Mouse (Mus musculus): ENCODE data around the gene Pgm1. TPM values are rescaled to one million over a fixed set of nuclear protein-coding genes. Genes with fewer than 3 reads are reported as not detected.

The Pgm1 gene
- polyA plus RNA-seq, 1 experiment from 2014 or later, result 48.8 TPM

GRCm38 (mm10) chr4:99939711-99940505 lies 10.7 kb downstream of the Pgm1 start:
- Histone ChIP-seq H3K27me3 (no peaks in the 10 kb centered on the region), H3K9me3 (replicated peaks) (no peaks in the 10 kb centered on the region), H3K27ac (0 out of 2 replicates have a peak overlapping the region, but pooled peaks have one; percentile 4), H3K36me3 (no peaks in the 10 kb centered on the region), H3K4me1 (no peaks in the 10 kb centered on the region), H3K4me3 (no peak overlapping the region), H3K4me2 (replicated peaks) (no peak overlapping the region), H3K9ac (no peak overlapping the region)
- no peak for ATAC-seq (ENCODE audit: low FRiP score)
- WGBS, result 63% methylated on average over 16 of the region's 16 CpGs

- Histone ChIP-seq H3K9me3 (replicated peaks) (no peaks in the 10 kb centered on the region), H3K27ac (no peak overlapping the region), H3K27me3 (no peaks in the 10 kb centered on the region), H3K4me2 (replicated peaks) (no peak overlapping the region), H3K9ac (no peak overlapping the region), H3K36me3 (no peaks in the 10 kb centered on the region), H3K4me1 (no peaks in the 10 kb centered on the region), H3K4me3 (no peak overlapping the region)
- 83% methylated on average over 10 of the region's 10 CpGs for whole genome bisulfite sequencing
- no peak for ATAC-seq (ENCODE audit: low FRiP score)
Measured at GRCm38 (mm10) chr4:99941655-99942414, 12.6 kb downstream of the Pgm1 start.

- WGBS, result 75% methylated on average over 2 of the region's 2 CpGs
- Histone ChIP-seq H3K9ac (no peak overlapping the region), H3K27ac (no peak overlapping the region), H3K4me1 (no peaks in the 10 kb centered on the region), H3K27me3 (no peaks in the 10 kb centered on the region), H3K9me3 (replicated peaks) (no peaks in the 10 kb centered on the region), H3K4me2 (replicated peaks) (no peak overlapping the region), H3K36me3 (no peaks in the 10 kb centered on the region), H3K4me3 (no peak overlapping the region)
- no peak for ATAC-seq (ENCODE audit: low FRiP score)
Measured at GRCm38 (mm10) chr4:99944606-99945005, 15.4 kb downstream of the Pgm1 start.

GRCm38 (mm10) chr4:99945011-99945410 lies 15.8 kb downstream of the Pgm1 start:
- Histone ChIP-seq H3K27me3 (no peaks in the 10 kb centered on the region), H3K36me3 (no peaks in the 10 kb centered on the region), H3K9ac (no peak overlapping the region), H3K27ac (no peak overlapping the region), H3K9me3 (replicated peaks) (no peaks in the 10 kb centered on the region), H3K4me3 (no peak overlapping the region), H3K4me2 (replicated peaks) (no peak overlapping the region), H3K4me1 (no peaks in the 10 kb centered on the region)
- no peak for ATAC-seq (ENCODE audit: low FRiP score)
- WGBS, result 92% methylated on average over 7 of the region's 7 CpGs

DNA sequence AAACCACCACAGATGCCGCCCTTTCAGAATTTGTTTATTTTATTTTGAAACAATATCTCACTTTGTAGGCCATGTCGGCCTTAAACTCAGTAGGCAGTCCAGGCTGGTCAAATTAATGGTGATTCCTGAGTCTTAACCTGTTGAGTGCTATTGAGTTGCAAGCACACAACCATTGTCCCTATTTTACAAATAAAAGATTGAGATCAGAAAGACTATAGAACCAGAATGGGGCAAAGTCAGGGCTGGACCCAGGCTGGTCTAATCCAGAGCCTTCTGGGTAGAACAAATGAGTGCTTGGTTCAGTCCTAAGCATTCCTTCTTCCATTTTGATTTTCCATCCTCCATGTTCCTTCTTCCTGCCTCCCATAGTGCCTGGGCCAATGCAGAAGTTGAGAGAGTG lies 17.3 kb downstream of the Pgm1 start:
- Histone ChIP-seq H3K4me1 (no peaks in the 10 kb centered on the region), H3K27ac (no peak overlapping the region), H3K4me2 (replicated peaks) (no peak overlapping the region), H3K27me3 (no peaks in the 10 kb centered on the region), H3K4me3 (no peak overlapping the region), H3K9me3 (replicated peaks) (no peaks in the 10 kb centered on the region), H3K36me3 (no peaks in the 10 kb centered on the region), H3K9ac (no peak overlapping the region)
- ATAC-seq (ENCODE audit: low FRiP score), result no peak
- WGBS, result 88% methylated on average over 2 of the region's 2 CpGs

DNA sequence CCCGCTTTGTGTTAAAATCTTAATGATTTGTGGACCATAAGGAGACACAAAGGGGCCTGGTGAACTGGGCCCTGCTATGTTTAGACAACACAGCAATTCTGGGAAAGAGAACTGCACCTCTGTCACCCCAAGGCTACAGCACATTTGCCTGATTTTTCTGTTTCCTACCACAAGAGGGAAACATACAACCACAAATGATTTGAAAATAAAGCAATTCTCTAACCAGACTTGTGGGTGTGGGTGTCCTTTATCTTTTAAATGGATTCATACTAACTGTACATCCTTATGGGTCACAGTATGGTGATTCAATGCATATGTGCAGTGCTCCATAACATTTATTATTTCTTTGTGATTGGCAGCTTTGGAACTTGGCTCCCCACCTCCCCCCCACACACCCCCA lies 18.0 kb downstream of the Pgm1 start:
- Histone ChIP-seq H3K4me2 (replicated peaks) (no peak overlapping the region), H3K4me1 (no peaks in the 10 kb centered on the region), H3K4me3 (no peak overlapping the region), H3K9me3 (replicated peaks) (no peaks in the 10 kb centered on the region), H3K27ac (no peak overlapping the region), H3K36me3 (no peaks in the 10 kb centered on the region), H3K27me3 (no peaks in the 10 kb centered on the region), H3K9ac (no peak overlapping the region)
- ATAC-seq (ENCODE audit: low FRiP score), result no peak
- WGBS, result 83% methylated on average over 1 of the region's 1 CpGs

- Histone ChIP-seq H3K4me2 (replicated peaks) (no peak overlapping the region), H3K9ac (no peak overlapping the region), H3K27me3 (no peaks in the 10 kb centered on the region), H3K4me3 (no peak overlapping the region), H3K36me3 (no peaks in the 10 kb centered on the region), H3K4me1 (no peaks in the 10 kb centered on the region), H3K9me3 (replicated peaks) (no peaks in the 10 kb centered on the region), H3K27ac (no peak overlapping the region)
- ATAC-seq (ENCODE audit: low FRiP score), result no peak
- WGBS, result 100% methylated on average over 1 of the region's 1 CpGs
Measured at GRCm38 (mm10) chr4:99947896-99948295, 18.7 kb downstream of the Pgm1 start.

- H3K4me1 ChIP-seq, result no peaks in the 10 kb centered on the region
- H3K27me3 ChIP-seq, result no peaks in the 10 kb centered on the region
- H3K4me2 ChIP-seq (replicated peaks), result no peak overlapping the region
- H3K9me3 ChIP-seq (replicated peaks), result no peaks in the 10 kb centered on the region
- H3K27ac ChIP-seq, result no peak overlapping the region
- WGBS, result 93% methylated on average over 2 of the region's 2 CpGs
- no peaks in the 10 kb centered on the region for H3K36me3 ChIP-seq
- H3K9ac ChIP-seq, result no peak overlapping the region
- no peak overlapping the region for H3K4me3 ChIP-seq
- no peak for ATAC-seq (ENCODE audit: low FRiP score)
Measured at GRCm38 (mm10) chr4:99953904-99954303, 24.7 kb downstream of the Pgm1 start.

DNA sequence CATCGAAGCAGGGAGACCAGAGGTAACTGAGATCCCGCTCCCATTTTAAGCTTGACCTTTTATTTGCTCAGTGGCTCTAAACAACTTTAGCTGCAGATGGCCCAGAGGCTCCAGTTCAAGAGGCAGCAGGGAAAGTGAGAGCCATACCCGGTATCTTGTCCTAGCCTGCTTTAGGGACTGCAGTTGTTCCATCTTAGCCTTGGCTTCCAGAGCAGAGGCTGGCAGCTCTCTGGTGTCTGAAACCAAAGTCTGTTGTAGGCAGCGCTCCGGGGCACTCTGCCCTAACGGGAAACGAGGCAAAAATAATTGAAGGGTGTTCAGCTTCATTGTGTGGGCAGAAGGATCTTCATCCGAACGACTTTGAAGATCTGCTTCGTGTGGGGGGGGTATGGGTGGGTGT lies 26.2 kb downstream of the Pgm1 start:
- no peak overlapping the region for H3K4me2 ChIP-seq (replicated peaks)
- H3K9ac ChIP-seq, result no peak overlapping the region
- no peaks in the 10 kb centered on the region for H3K9me3 ChIP-seq (replicated peaks)
- H3K4me1 ChIP-seq, result no peaks in the 10 kb centered on the region
- H3K27ac ChIP-seq, result no peak overlapping the region
- WGBS, result 84% methylated on average over 10 of the region's 10 CpGs
- H3K4me3 ChIP-seq, result no peak overlapping the region
- no peak for ATAC-seq (ENCODE audit: low FRiP score)
- no peaks in the 10 kb centered on the region for H3K36me3 ChIP-seq
- H3K27me3 ChIP-seq, result no peaks in the 10 kb centered on the region

DNA sequence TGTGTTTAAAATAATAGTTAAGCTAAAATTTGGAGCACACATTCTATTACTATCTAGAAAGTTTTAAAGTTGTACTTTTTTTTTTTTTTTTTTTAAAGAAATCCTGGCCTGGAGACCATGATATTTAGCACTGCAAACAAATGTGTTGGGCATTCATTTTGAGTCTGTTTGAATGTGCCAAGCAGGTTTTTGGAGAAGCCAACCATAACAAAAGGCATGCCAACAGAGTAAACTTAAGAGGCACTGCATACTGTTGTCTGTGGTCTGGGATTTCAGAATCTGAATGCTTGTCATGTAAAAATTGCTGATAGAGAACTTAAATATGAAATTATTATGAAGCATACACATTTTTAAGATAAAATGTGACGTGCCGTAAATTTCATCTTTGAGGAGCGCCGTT lies 28.0 kb downstream of the Pgm1 start:
- Histone ChIP-seq H3K9me3 (replicated peaks) (no peaks in the 10 kb centered on the region), H3K9ac (no peak overlapping the region), H3K27ac (no peak overlapping the region), H3K27me3 (no peaks in the 10 kb centered on the region), H3K36me3 (no peaks in the 10 kb centered on the region), H3K4me1 (no peaks in the 10 kb centered on the region), H3K4me2 (replicated peaks) (no peak overlapping the region), H3K4me3 (no peak overlapping the region)
- whole genome bisulfite sequencing, result 93% methylated on average over 4 of the region's 4 CpGs
- no peak for ATAC-seq (ENCODE audit: low FRiP score)

DNA sequence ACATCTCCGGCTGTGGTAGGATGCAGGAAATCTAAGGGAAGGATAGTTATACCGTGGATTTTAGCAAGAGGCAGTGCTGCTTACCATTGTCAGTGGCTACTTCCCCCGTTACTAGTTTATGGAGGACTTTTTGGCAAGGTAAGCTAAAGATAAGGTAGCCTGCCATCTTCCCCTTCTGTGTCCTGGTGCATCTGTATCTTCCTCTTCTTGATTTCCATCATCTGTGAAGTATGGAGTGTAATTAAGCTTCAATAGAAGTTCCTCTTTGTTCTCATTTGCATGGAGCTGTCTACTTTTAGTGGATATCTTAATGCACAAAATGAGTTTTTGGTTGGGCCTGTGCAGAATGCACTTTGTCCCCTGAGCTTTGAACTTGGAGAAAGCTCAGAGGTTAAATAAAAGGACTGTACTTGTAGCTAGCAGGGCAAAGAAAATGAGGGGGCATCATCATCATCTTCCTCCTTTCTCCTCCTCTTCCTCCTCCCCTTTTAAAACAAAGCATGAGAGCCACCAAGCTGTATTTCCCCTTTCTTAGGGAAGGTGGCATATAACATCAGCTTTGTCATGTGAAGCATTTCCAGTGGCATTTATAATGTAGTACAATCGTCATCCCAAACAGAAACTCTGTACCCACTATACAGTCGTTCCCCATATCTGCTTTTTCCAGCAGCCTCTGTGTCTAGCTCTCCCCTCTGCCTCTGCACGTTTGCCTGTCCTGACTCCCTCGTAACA lies 29.0 kb downstream of the Pgm1 start:
- H3K9me3 ChIP-seq (replicated peaks), result no peaks in the 10 kb centered on the region
- no peaks in the 10 kb centered on the region for H3K36me3 ChIP-seq
- H3K27me3 ChIP-seq, result no peaks in the 10 kb centered on the region
- no peak overlapping the region for H3K4me3 ChIP-seq
- no peak overlapping the region for H3K9ac ChIP-seq
- no peak for ATAC-seq (ENCODE audit: low FRiP score)
- no peak overlapping the region for H3K4me2 ChIP-seq (replicated peaks)
- H3K4me1 ChIP-seq, result no peaks in the 10 kb centered on the region
- no peak overlapping the region for H3K27ac ChIP-seq
- 79% methylated on average over 7 of the region's 7 CpGs for WGBS

- Histone ChIP-seq H3K27ac (no peak overlapping the region), H3K4me2 (replicated peaks) (no peak overlapping the region), H3K9me3 (replicated peaks) (no peaks in the 10 kb centered on the region), H3K27me3 (no peaks in the 10 kb centered on the region), H3K4me1 (no peaks in the 10 kb centered on the region), H3K36me3 (no peaks in the 10 kb centered on the region; the same call in 1 of the 2 replicates), H3K9ac (no peak overlapping the region), H3K4me3 (no peak overlapping the region)
- ATAC-seq (ENCODE audit: low FRiP score), result no peak
- 74% methylated on average over 3 of the region's 3 CpGs for WGBS
Measured at GRCm38 (mm10) chr4:99959308-99959707, 30.1 kb downstream of the Pgm1 start.

All from hindbrain, embryonic 12.5 days (tissue).